Mouse (Mus musculus) megakaryocyte, adult 5-6 weeks (primary cell): ENCODE data around the gene Plxnb2. TPM values are rescaled to one million over a fixed set of nuclear protein-coding genes. Genes with fewer than 3 reads are reported as not detected.

Experiments used
- ATAC-seq: 2 replicates; pipeline ENCODE4 v1.8.0; 2016; ENCODE audit warnings: mild to moderate bottlenecking, inconsistent platforms; ENCODE audit not compliant: poor library complexity, severe bottlenecking
- total RNA-seq, 2 experiments: library from RNA; stranded (forward) in 1 of 2; stranded (reverse) in 1 of 2; fragments of 153-499, 151-499 nt in 1 of 2; fragments of 221-1000, 200-1000 nt in 1 of 2; gene quantifications; 2 replicates each; pipeline versions ENCODE4 v1.2.3 to v1.2.4; 2015 to 2017

Plxnb2 gene
- total RNA-seq, 2 experiments from 2014 or later: 101 to 111 TPM

DNA sequence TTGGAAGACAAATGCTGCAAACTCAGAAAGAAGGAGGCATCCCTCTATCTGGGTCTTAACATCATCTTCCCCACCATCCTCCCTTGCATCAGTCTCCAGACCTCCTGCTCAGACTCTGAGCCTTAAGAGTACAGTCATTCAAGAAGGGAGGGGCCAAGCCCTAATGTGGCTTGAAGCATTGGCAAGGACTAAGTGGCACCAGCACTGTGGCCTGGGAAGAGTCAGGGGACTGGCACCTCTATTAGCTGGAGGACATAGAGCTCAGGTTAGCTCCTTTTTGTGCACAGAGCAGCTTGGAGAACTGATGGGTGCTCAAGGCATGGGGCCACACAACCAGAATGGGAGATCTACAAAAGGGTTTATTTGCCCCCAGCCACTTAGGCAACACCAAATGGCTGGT is 50.3 kb downstream of the Plxnb2 start:
- ATAC-seq: no peak

DNA sequence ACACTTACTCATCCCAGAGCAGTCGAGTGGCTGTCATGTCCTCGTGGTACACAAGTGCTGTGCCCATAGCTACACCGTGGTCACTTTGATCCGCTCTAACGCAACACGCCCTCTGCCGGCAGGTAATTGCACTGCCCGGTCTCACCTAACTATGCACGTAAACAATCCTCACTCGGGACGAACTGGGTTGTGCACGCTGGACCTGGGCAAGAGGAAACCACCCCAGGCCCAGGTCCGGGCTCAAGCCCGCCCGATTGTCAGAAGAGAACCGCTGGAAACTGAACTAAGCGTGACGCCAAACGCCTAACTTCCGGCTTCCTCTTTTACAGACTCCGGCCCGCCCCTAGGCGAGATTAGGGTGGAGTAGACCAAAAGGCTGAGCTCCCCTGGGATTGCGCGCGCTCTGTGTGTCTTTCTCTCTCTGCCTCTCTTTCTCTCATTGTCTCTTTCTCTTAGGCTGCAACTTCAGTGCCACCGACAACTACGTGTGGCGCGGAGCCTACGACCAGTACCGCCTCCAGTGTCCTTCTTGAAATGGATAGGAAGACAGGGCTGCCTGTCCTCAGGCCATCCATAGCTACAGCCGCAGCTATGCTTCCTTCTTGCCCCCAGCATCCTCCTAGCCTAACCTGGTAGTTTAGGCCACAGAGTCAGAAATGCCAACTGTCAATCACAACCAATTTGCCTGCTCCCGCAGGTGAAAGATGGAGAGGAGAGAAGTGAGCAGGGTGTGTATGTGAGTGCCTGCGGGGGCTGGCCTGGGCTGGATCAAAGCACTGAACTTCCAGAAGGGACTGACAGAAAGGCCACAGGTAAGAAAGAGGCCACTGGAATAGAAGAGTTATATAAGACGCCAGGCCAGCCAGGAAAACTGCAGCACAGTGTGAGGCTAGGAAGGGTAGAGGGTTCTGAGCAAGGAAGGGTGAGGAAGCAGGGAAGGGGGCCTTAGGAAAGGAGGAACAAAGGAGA is 51.9 kb downstream of the Plxnb2 start, which contains the start of gene Hdac10:
Hdac10 (minus strand) TSS at position 319 of the 969 bp plus-strand sequence.
- ATAC-seq: peak; percentile 73

DNA sequence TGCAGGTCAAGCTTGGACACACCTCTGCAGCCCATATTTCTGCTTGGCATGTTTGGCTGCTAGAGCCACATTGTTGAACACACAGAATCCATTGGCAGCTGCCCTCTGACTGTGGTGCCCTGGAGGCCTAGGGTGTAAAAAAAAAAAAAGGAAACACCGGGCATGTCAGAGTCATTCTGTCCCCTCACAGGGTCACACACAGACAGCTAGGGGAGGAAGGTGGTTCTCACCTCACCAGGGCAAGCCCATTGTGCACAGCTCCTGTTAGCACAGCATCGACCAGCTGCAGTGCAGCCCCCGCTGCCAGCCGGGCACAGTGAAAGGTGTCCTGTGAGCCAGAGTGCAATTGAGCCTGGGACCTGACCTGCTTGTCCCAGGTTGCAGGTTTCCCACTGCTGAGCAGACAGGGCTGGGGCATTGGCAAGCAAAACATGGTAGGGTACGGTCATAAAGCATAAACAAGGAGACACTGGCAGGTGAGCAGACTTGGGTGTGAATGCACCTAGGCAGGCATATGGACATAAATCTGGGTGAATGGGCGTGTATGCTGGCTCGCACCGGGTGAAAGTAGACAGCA is 53.1 kb downstream of the Plxnb2 start:
- no peak for ATAC-seq

DNA sequence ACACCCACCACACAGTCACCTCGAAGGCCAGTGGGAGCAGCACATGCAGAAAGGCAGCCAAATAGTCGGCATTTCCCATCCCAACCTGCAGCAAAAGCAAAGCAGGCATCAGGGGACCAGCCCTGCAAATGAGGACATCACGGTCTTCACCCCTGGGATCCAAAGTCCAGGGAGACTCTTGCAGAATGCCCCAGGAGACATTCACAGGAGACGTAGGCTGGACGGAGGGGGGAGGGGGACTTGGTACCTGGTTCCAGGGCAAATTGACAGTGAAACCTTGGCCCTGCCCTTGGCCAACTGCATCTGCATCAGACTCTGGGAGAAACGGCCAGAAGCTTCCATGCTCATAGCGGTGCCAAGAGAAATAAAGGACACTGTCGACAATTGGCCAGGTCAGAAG is 54.0 kb downstream of the Plxnb2 start:
- no peak for ATAC-seq

DNA sequence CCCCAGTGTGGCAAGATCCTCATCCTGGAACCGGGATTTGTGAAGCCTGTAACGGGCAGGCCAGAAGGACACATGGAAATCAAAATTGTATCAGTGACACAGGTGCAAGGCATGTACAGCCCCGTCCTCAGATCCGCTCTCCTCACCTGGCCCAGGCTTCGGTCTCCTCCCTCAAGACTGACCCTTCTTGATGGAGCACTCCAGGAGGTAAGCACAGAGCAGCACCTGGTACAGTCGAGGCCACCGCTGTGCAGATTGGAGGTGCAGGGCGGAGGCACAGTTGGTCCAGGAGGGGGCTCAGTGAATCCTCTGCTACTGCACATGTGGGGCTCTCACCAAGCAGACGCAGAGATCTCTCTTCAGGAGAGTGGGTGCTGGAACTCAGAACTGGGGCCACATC is 55.2 kb downstream of the Plxnb2 start:
- no peak for ATAC-seq

DNA sequence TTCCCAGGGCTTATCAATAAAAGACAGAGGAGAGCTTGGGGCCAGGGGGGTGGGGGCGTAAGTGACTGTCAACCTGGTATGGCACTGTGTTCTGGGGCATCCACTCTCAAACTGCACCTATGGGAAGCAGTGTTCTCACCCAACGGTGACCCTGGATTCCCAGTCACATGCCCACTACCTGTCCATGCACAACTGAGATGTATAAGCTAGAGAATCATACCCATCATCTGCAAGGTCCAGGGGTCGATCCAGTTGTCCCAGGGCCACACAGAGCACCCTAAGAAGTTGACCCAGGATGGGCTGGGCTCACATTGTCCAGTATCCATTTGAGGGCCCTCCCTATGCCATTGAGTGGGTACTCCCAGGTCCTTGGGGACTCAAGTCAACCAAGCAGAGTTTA is 56.3 kb downstream of the Plxnb2 start:
- ATAC-seq: no peak

DNA sequence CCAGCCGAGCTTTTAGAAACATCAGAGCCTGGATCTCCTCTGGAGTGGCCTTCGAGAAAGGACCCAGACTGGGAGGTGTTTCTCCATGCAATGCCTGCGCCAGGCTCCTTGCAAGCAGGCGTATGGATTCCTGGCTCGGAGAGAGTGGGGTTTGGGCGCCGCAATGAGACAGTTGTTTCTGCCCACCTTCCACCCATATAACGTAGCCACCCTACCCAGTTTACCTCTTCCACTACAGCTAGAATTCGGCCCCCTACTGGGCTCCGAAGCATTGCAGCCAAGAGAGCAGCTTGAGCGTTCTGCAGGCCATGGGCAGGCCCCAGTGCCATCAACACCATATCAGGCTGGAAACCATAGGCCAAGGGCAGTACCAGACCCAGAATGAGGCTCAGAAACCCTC is 57.0 kb downstream of the Plxnb2 start:
- ATAC-seq: no peak

DNA sequence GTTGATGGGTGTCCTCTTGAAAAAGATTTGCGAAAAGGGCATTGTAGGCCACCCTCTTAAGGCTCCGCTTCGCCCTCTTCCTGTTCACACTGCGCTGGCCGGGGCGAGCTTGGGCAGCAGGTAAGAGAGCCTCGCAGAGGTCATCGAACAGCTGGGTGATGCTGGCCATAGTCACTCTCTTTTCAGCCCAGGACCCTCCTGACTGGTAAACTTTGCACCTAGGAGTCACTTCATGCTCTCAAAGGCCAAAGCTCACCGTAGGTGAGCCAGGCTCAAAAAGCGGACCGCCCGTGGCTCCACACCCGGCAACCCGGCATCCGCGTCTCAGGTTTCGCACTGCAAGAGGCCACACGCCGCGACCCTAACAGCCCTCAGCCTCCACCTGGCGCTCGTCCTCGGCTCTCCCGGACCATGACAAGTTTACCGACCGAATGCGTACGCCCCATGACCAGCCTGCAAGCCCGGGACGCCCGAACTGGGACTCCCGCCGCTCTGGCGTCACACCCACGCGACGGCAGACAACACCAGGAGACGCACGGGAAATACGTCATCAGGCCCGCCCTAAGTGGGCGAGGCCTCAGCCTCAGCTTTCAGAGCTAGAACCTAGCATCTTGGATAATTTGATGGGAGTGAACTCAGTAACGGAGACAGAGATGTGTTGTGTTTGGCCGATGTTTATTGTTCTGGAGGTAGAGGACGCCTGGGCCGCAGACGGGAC is 57.8 kb downstream of the Plxnb2 start, which contains the start of gene Tubgcp6:
Tubgcp6 (minus strand) TSS at position 464 of the 718 bp plus-strand sequence.
- ATAC-seq: peak; percentile 98

DNA sequence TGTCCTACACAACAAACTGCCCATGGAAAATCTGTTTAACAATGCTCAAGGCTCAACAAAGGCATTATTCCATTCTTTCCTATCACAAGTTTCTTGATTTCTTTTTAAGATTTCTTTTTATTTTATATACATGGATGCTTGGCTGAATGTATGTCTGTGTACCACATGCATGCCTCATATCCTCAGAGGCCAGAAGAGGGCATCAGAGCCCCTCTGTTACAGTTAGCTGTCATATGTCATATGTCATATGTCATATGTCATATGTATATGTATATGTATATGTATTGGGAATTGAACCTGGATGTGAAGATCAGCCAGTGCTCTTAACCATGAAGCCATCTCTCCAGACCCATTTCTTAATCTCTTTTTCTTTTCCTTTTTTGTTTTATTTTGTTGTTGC is 62.6 kb downstream of the Plxnb2 start:
- ATAC-seq: peak; percentile 48

DNA sequence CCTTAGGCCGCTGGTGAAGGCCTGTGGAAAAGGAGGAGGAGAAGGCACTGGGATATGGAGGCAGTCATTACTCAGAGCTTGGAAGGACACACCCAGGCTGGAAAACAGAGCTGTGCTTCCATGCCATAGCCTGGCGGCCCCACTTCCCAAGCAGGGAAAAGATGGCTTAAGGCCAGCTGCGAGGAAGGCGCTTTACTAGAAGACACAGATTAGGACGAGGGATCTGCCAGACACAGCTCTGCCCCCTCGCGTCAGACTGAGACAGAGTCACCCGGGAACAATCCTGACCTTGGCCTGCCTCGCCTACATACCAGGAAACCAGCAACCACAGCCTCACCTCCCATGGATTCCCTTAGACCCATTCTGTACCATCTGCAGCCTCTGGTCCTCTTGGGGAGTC is 70.4 kb downstream of the Plxnb2 start:
- ATAC-seq: no peak

DNA sequence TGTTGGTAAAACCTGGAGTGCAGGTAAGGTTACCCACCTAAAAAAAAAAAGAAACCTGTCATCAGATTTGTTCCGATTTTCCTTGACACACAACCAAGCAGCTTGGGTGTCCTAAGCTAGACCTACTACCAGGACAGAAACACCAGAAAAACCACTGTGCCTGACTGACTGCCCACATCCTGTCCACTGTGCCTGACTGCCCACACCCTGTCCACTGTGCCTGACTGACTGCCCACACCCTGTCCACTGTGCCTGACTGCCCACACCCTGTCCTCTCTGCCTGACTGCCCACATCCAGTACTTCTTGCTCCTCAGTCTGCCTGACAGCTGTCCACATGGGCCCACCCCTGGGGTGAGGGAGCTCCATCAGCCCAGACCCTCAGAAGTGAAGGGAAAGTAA is 73.6 kb downstream of the Plxnb2 start:
- no peak for ATAC-seq

DNA sequence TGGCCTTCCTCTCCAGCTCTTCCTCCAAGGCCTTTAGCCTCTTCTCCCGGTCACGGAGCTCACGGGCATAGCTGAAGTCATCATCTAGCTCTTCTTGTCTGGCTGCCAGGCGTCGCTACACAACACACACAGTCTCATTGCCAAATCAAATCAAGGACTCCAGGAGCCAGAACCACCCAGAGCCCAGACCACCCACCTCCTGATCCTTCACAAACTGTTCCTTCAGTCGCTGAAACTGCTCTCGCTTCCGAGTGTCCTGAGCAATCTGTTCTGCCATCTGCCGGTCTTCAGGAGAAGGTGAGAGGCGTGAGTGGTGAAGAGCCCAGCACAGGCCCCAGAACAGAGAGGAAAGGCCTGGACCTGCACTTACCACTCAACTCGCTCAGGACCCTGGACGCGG is 74.5 kb downstream of the Plxnb2 start:
- ATAC-seq: no peak

Other genes starting within 250 kb of the Plxnb2 start
- gene Ttll8, start 226.4 kb downstream of the Plxnb2 start, total RNA-seq (2015): not detected in 2 replicates
- gene Ttll8, start 226.4 kb downstream of the Plxnb2 start, total RNA-seq (2017): not detected in 2 replicates
- not detected in 2 replicates for gene Mlc1, start 201.8 kb downstream of the Plxnb2 start, total RNA-seq (2015)
- not detected in 2 replicates for gene Mlc1, start 201.8 kb downstream of the Plxnb2 start, total RNA-seq (2017)
- gene Mov10l1, start 197.9 kb downstream of the Plxnb2 start, total RNA-seq (2015): not detected in 2 replicates
- not detected in 2 replicates for gene Mov10l1, start 197.9 kb downstream of the Plxnb2 start, total RNA-seq (2017)
- not detected in 2 replicates for gene Panx2, start 121.1 kb downstream of the Plxnb2 start, total RNA-seq (2015)
- not detected in 2 replicates for gene Panx2, start 121.1 kb downstream of the Plxnb2 start, total RNA-seq (2017)
- 25.6 and 26.7 TPM in 2 replicates for gene Trabd, start 105.7 kb downstream of the Plxnb2 start, total RNA-seq (2015)
- 27.7 and 31.8 TPM in 2 replicates for gene Trabd, start 105.7 kb downstream of the Plxnb2 start, total RNA-seq (2017)
- gene Selenoo, start 91.7 kb downstream of the Plxnb2 start, total RNA-seq (2015): 11.4 and 13.8 TPM in 2 replicates
- gene Selenoo, start 91.7 kb downstream of the Plxnb2 start, total RNA-seq (2017): 17.4 and 18.0 TPM in 2 replicates
- 11.0 and 15.5 TPM in 2 replicates for gene Tubgcp6, start 57.7 kb downstream of the Plxnb2 start, total RNA-seq (2015)
- 16.0 and 17.3 TPM in 2 replicates for gene Tubgcp6, start 57.7 kb downstream of the Plxnb2 start, total RNA-seq (2017)
- 5.3 and 7.8 TPM in 2 replicates for gene Hdac10, start 52.1 kb downstream of the Plxnb2 start, total RNA-seq (2015)
- 11.0 and 12.8 TPM in 2 replicates for gene Hdac10, start 52.1 kb downstream of the Plxnb2 start, total RNA-seq (2017)
- 0.64 and 0.65 TPM in 2 replicates for gene Mapk12, start 40.1 kb downstream of the Plxnb2 start, total RNA-seq (2015)
- gene Mapk12, start 40.1 kb downstream of the Plxnb2 start, total RNA-seq (2017): not detected in 2 replicates
- gene Mapk11, start 31.2 kb downstream of the Plxnb2 start, total RNA-seq (2015): 0.40 and 0.43 TPM in 2 replicates
- 0.24 and 0.51 TPM in 2 replicates for gene Mapk11, start 31.2 kb downstream of the Plxnb2 start, total RNA-seq (2017)
- gene Dennd6b, start 15.7 kb upstream of the Plxnb2 start, total RNA-seq (2015): 0.71 and 1.4 TPM in 2 replicates
- gene Dennd6b, start 15.7 kb upstream of the Plxnb2 start, total RNA-seq (2017): 0.59 and 0.89 TPM in 2 replicates
- gene Ppp6r2, start 30.8 kb upstream of the Plxnb2 start, total RNA-seq (2015): 10.5 and 13.1 TPM in 2 replicates
- 11.6 and 12.4 TPM in 2 replicates for gene Ppp6r2, start 30.8 kb upstream of the Plxnb2 start, total RNA-seq (2017)
- gene Sbf1, start 134.5 kb upstream of the Plxnb2 start, total RNA-seq (2015): 109 and 120 TPM in 2 replicates
- gene Sbf1, start 134.5 kb upstream of the Plxnb2 start, total RNA-seq (2017): 40.6 and 53.5 TPM in 2 replicates
- 0.16 TPM in 1 of 2 replicates, not detected in the other for gene Adm2, start 141.9 kb upstream of the Plxnb2 start, total RNA-seq (2015)
- gene Adm2, start 141.9 kb upstream of the Plxnb2 start, total RNA-seq (2017): not detected in 2 replicates
- gene Miox, start 153.6 kb upstream of the Plxnb2 start, total RNA-seq (2015): not detected in 2 replicates
- gene Miox, start 153.6 kb upstream of the Plxnb2 start, total RNA-seq (2017): 0.99 and 1.0 TPM in 2 replicates
- 31.0 and 31.8 TPM in 2 replicates for gene Lmf2, start 174.9 kb upstream of the Plxnb2 start, total RNA-seq (2015)
- gene Lmf2, start 174.9 kb upstream of the Plxnb2 start, total RNA-seq (2017): 28.7 and 31.6 TPM in 2 replicates
- 89.5 and 98.1 TPM in 2 replicates for gene Ncaph2, start 174.9 kb upstream of the Plxnb2 start, total RNA-seq (2015)
- gene Ncaph2, start 174.9 kb upstream of the Plxnb2 start, total RNA-seq (2017): 86.6 and 92.0 TPM in 2 replicates
- 7.3 and 10.4 TPM in 2 replicates for gene Sco2, start 193.1 kb upstream of the Plxnb2 start, total RNA-seq (2015)
- gene Sco2, start 193.1 kb upstream of the Plxnb2 start, total RNA-seq (2017): 3.4 and 5.7 TPM in 2 replicates
- not detected in 2 replicates for gene Tymp, start 196.3 kb upstream of the Plxnb2 start, total RNA-seq (2015)
- gene Tymp, start 196.3 kb upstream of the Plxnb2 start, total RNA-seq (2017): 0.07 and 0.12 TPM in 2 replicates
- not detected in 2 replicates for gene Odf3b, start 198.5 kb upstream of the Plxnb2 start, total RNA-seq (2015)
- gene Odf3b, start 198.5 kb upstream of the Plxnb2 start, total RNA-seq (2017): not detected in 2 replicates
- gene Klhdc7b, start 204.1 kb upstream of the Plxnb2 start, total RNA-seq (2015): not detected in 2 replicates
- not detected in 2 replicates for gene Klhdc7b, start 204.1 kb upstream of the Plxnb2 start, total RNA-seq (2017)
- gene Syce3, start 229.7 kb upstream of the Plxnb2 start, total RNA-seq (2015): not detected in 2 replicates
- gene Syce3, start 229.7 kb upstream of the Plxnb2 start, total RNA-seq (2017): not detected in 2 replicates
- gene Cpt1b, start 245.1 kb upstream of the Plxnb2 start, total RNA-seq (2015): 0.82 and 1.3 TPM in 2 replicates
- gene Cpt1b, start 245.1 kb upstream of the Plxnb2 start, total RNA-seq (2017): 0.61 and 0.88 TPM in 2 replicates
- gene C730034F03Rik, start 248.8 kb upstream of the Plxnb2 start, total RNA-seq (2015): 1.8 and 2.1 TPM in 2 replicates
- 7.6 and 9.2 TPM in 2 replicates for gene C730034F03Rik, start 248.8 kb upstream of the Plxnb2 start, total RNA-seq (2017)
- not detected in 2 replicates for gene Gm44502, start 248.9 kb upstream of the Plxnb2 start, total RNA-seq (2015)
- 0.26 and 0.45 TPM in 2 replicates for gene Gm44502, start 248.9 kb upstream of the Plxnb2 start, total RNA-seq (2017)
- gene Chkb, start 249.1 kb upstream of the Plxnb2 start, total RNA-seq (2015): 68.2 and 74.9 TPM in 2 replicates
- gene Chkb, start 249.1 kb upstream of the Plxnb2 start, total RNA-seq (2017): 28.6 and 29.3 TPM in 2 replicates